Mouse (Mus musculus): ENCODE measurements around the gene Fastkd5. TPM values are rescaled to one million over a fixed set of nuclear protein-coding genes. Genes with fewer than 3 reads are reported as not detected.
"Not testable (repeated sequence)": the region's sequence is repeated elsewhere in the genome, so short reads cannot be mapped to it uniquely, and the experiment has no call there.

Fastkd5 gene
- polyA plus RNA-seq (2012; ENCODE audit: insufficient read depth, insufficient read length, missing spikeins): 6.1 and 7.4 TPM in 2 replicates

DNA sequence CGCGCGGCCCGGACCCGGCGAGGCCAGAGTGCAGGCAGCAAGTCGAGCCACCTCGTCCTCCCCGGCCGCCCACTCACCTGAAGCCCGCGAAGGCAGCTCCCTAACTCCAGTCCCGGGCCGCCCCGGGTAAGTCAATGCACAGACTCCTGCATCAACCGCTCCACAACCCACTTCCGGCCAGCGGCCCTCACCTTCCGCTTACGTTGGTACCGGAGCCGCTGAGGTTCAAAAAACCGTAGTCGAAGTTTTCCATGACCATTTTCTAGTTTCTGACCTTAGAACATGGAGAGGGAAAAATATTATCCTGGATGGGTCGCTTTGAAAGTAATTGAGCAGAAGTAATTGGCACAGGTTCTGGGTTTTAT is at the start of gene Fastkd5, which contains the start of gene Ubox5:
Fastkd5 (minus strand) TSS at position 189 of the 365 bp plus-strand sequence.
Ubox5 (minus strand) TSS at position 200 of the 365 bp plus-strand sequence.
- peak within 1 kb of the TSS; percentile 32; the same call in 1 of the 2 replicates for H3K27ac ChIP-seq (replicated peaks; ENCODE audit: low read depth, low read length)
- H3K4me3 ChIP-seq (ENCODE audit: insufficient read depth, low read depth, low read length): peak within 1 kb of the TSS; percentile 84
- H3K4me1 ChIP-seq (ENCODE audit: control insufficient read depth, insufficient read depth, insufficient read length, low read length): peaks cover 3% of the 10 kb centered on the region; the same call in 1 of the 2 replicates

DNA sequence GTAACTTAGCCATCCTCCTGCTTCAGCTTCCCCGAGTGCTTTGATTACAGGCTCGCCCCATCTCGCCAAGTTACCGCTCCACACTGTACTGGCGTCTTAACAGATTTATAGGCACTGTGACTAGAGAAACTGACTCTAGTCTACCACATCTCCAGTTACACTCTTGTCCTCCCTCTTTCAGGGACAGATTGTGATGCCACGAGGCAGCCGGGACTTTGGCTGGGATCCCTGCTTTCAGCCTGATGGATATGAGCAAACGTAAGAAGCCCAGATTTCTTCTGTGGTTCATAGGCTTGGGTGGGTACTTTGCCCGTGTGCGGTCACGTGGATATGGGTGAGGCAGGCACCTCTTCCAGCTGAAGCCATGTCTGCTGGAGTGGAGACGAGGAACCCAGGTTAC is 49.3 kb upstream of the Fastkd5 start:
- no peak overlapping the region for H3K4me3 ChIP-seq (ENCODE audit: insufficient read depth, low read depth, low read length)
- no peaks in the 10 kb centered on the region for H3K4me1 ChIP-seq (ENCODE audit: control insufficient read depth, insufficient read depth, insufficient read length, low read length)
- H3K27ac ChIP-seq (replicated peaks; ENCODE audit: low read depth, low read length): no peak overlapping the region

DNA sequence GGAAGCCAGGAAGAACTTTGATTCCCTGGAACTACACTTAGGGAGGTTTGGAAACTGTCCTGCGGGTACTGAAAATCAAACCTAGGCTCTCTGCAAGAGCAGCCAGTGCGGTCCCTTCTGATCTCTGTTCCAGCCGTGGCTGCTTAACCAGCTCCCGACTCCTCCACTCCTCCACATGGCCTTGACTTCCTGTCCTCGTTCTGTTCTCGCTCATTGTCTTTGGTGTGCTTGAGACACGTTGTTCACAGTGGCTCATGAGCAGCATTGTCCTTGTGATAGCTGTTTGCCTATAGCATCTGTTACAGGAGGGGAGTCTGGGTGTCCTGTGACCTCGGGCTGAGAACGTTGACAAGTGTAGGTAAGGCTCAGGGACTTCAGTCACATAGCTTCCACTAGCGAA is 47.4 kb upstream of the Fastkd5 start:
- Histone ChIP-seq H3K4me3 (ENCODE audit: insufficient read depth, low read depth, low read length) (no peak overlapping the region), H3K27ac (replicated peaks; ENCODE audit: low read depth, low read length) (no peak overlapping the region), H3K4me1 (ENCODE audit: control insufficient read depth, insufficient read depth, insufficient read length, low read length) (no peaks in the 10 kb centered on the region)

DNA sequence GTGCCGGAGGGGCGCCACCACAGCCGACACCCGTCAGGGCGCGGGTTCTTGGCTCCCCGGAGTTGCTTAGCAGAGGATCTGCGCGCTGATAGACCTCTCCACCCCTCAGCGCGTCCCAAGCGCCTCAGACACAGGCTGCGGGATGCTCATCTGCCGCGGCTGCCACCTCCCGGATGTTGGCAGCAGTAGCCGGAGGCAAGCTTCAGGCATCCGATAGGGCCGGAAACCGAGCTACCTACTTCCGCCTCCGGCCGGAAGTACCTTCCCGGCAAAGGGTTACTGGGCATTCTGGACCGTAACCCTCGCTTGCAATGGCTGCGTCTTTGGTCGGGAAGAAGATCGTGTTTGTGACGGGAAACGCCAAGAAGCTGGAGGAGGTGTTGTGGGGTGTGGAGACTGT is 37.7 kb upstream of the Fastkd5 start, which contains the start of gene Itpa:
Itpa (plus strand) TSS at position 52 of the 400 bp plus-strand sequence.
- H3K27ac ChIP-seq (replicated peaks; ENCODE audit: low read depth, low read length): peak within 1 kb of the TSS; percentile 66
- peaks cover 8% of the 10 kb centered on the region; the same call in 1 of the 2 replicates for H3K4me1 ChIP-seq (ENCODE audit: control insufficient read depth, insufficient read depth, insufficient read length, low read length)
- peak within 1 kb of the TSS; percentile 72 for H3K4me3 ChIP-seq (ENCODE audit: insufficient read depth, low read depth, low read length)

DNA sequence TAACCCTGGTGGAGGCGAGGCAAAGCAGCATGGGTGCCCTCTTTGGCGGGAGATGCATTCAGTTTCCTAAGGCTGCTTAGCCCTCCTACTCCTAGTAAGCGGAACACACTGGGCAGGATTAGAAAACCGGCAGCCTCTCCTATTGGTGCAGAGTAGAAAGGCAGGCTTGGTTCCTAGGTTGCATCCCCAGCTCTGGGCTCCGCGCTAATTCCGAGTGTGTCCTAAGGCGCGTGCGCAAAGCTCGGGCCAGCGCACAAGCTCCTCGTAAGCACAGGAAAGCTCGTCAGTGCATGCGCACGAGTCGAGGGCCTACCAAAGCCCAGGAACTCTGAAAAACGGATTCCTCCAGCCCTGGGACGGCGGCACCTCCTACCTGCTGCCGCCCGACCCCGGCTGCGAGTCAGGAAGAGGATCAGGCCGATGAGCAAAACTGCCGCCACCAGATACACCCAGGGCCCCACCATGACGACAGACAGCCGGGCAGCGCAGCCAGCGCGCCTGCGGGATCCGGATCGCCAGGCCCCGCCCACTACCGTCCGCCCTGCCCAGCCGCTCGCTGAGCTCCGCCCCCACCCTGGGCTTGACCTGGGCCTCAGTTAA is 34.4 kb upstream of the Fastkd5 start, which contains the start of gene Ddrgk1:
Ddrgk1 (minus strand) TSS at position 558 of the 600 bp plus-strand sequence.
- Histone ChIP-seq H3K4me3 (ENCODE audit: insufficient read depth, low read depth, low read length) (peak within 1 kb of the TSS; percentile 82), H3K27ac (replicated peaks; ENCODE audit: low read depth, low read length) (peak within 1 kb of the TSS; percentile 93), H3K4me1 (ENCODE audit: control insufficient read depth, insufficient read depth, insufficient read length, low read length) (peaks cover 8% of the 10 kb centered on the region; the same call in 1 of the 2 replicates)

DNA sequence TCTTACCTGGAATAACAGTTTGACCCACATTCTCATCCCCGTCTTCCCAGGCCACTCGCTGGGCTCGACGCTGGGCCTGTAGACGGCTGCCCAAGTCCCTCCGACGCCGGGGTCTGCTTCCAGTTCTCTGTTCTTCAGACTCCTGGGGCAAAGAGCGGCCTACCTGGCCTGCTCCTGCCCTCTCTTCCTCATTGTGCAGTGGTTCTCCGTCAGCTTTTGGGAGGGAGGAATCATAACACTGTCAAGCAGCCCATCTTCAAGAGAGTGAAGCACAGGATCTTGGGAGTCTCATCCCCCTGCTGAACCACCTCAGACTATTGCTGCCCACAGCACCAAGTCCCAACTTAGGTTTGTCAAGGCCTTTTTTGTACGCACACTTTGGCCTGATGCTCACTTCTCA is 33.5 kb upstream of the Fastkd5 start:
- Histone ChIP-seq H3K4me1 (ENCODE audit: control insufficient read depth, insufficient read depth, insufficient read length, low read length) (peaks cover 7% of the 10 kb centered on the region; the same call in 1 of the 2 replicates), H3K27ac (replicated peaks; ENCODE audit: low read depth, low read length) (no peak overlapping the region), H3K4me3 (ENCODE audit: insufficient read depth, low read depth, low read length) (peak overlapping the region; percentile 82; the same call in 1 of the 2 replicates)

DNA sequence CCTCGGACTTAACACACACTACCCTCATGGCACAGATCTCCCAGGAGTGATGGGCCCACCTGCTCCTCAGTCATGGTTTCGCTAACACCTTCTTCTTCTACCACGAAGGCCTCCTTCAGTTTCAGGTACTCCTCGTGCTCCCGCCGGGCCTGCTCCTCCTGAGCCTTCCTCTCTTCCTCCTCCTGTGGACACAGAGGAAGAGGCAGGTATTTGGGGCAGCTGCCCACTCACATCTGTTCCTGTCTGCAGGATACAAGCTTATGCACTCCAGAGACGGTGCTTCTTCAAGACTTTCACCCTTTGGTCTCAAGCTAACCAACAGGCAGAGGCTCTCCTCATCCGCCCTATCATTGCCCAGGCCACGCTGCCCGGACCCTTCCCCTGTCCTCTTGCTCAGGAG is 28.7 kb upstream of the Fastkd5 start:
- Histone ChIP-seq H3K4me1 (ENCODE audit: control insufficient read depth, insufficient read depth, insufficient read length, low read length) (no peaks in the 10 kb centered on the region), H3K4me3 (ENCODE audit: insufficient read depth, low read depth, low read length) (no peak overlapping the region)

DNA sequence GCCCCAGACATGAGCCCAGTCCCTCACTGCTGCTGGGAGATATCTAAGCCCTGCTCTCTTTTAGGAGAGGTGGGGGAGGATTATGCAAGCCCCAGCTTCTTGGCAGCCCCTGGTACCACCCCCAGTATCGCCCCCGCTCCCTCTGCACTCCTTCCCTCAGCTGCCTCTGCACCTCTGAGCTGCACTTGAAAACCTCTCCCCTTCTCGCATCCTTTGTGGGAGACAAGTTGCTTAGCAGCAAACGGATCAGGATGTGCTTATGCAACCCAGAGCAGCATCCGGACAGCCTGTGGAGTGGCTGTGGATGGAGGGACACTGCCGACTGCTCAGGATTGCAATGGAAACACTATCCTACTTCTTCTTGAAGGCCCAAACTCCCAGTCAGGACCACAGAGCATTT is 27.7 kb upstream of the Fastkd5 start:
- H3K4me1 ChIP-seq (ENCODE audit: control insufficient read depth, insufficient read depth, insufficient read length, low read length): no peaks in the 10 kb centered on the region
- H3K27ac ChIP-seq (replicated peaks; ENCODE audit: low read depth, low read length): no peak overlapping the region
- no peak overlapping the region for H3K4me3 ChIP-seq (ENCODE audit: insufficient read depth, low read depth, low read length)

More for the DNA sequence above, 28.7 kb upstream of the Fastkd5 start:
- H3K27ac ChIP-seq (replicated peaks; ENCODE audit: low read depth, low read length): no peak overlapping the region

DNA sequence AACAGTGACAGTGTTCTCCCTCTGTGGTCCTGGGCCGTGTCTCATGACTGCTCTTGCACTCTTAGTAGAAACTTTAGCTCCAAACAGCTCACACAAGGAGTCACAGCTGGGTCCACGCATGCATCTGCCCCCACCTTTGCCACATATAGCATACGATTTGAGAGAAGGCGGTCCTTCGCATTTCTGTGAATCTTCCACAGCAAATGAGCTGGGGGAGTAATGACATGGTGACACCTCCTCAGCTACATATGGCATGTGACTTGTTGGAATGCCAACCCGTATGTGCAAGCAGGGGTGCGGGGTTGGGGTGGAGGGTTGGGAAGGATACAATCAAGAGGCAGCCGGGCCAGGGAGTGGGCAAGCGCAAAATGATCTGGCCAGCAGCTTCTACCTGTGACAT is 26.7 kb upstream of the Fastkd5 start:
- H3K4me1 ChIP-seq (ENCODE audit: control insufficient read depth, insufficient read depth, insufficient read length, low read length): no peaks in the 10 kb centered on the region
- H3K27ac ChIP-seq (replicated peaks; ENCODE audit: low read depth, low read length): no peak overlapping the region
- no peak overlapping the region for H3K4me3 ChIP-seq (ENCODE audit: insufficient read depth, low read depth, low read length)

DNA sequence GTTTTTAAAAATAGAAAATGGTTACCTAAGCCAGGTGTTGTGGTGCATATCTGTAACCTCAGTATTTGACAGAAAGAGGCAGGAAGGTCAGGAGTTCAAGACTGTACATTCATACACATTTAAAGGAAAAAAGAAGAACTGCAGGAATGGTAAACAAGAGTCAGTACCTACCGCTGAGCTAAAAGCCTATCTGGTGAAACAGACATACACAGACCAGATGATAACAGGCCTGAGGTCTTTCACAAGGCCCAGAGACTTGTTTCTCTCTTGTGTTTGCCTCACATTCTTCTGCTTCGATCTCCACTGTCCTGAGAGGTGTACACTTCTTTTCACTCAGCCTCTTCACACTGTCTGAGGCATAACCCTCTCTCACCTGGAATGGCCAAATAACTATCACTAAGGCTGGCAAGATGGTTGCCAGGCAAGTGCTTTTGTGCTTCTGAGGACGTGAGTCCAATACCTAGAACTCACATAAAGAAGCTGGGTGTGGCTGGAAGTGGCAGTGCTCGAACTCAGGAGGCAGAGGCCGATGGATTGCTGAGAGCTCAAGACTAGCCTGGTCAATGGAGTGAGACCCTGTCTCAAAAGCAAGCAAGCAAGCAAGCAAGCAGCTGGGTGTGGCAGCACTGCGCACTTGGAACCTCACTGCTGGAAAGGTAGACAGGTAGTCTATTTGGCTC is 26.0 kb upstream of the Fastkd5 start:
- Histone ChIP-seq H3K27ac (replicated peaks; ENCODE audit: low read depth, low read length) (no peak overlapping the region), H3K4me3 (ENCODE audit: insufficient read depth, low read depth, low read length) (no peak overlapping the region), H3K4me1 (ENCODE audit: control insufficient read depth, insufficient read depth, insufficient read length, low read length) (no peaks in the 10 kb centered on the region)

DNA sequence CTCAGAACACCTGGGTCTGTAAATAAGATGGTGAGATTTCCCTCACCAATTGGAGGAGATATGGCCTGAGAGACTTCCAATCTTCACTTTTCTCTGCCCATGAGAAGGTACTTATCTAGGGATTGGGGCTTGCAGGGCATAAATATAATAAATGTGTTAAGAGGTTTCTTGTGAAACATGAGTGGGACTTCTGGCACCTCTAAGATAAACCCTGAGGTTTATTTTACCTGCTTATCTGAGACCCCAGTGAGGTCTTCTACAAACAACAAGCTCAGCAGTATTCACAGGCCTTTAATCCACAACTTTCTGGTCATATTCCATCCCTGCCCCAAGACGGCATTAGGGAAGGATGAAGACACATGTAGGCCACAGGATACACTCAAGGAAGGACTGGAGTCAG is 23.9 kb upstream of the Fastkd5 start:
- Histone ChIP-seq H3K4me3 (ENCODE audit: insufficient read depth, low read depth, low read length) (no peak overlapping the region), H3K27ac (replicated peaks; ENCODE audit: low read depth, low read length) (no peak overlapping the region), H3K4me1 (ENCODE audit: control insufficient read depth, insufficient read depth, insufficient read length, low read length) (no peaks in the 10 kb centered on the region)

DNA sequence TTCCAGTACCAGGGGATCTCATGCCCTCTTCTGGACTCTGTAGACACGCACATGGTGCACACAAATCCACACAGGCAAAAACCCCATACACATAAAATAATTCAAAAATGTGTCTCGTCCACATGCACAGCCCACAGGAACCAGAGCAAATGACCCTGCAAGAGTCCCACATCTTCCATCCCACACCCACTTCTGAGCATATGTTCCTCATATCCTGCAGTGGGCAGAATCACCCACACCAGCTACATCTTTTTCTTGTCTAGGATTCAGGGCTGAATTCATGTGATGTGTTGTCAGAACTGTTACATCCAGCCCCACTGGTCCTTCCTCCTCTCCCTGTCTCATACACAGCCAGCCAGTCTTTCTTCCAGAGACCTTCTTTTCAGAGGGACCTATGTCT is 23.5 kb upstream of the Fastkd5 start:
- no peak overlapping the region for H3K4me3 ChIP-seq (ENCODE audit: insufficient read depth, low read depth, low read length)
- no peaks in the 10 kb centered on the region for H3K4me1 ChIP-seq (ENCODE audit: control insufficient read depth, insufficient read depth, insufficient read length, low read length)
- H3K27ac ChIP-seq (replicated peaks; ENCODE audit: low read depth, low read length): no peak overlapping the region

DNA sequence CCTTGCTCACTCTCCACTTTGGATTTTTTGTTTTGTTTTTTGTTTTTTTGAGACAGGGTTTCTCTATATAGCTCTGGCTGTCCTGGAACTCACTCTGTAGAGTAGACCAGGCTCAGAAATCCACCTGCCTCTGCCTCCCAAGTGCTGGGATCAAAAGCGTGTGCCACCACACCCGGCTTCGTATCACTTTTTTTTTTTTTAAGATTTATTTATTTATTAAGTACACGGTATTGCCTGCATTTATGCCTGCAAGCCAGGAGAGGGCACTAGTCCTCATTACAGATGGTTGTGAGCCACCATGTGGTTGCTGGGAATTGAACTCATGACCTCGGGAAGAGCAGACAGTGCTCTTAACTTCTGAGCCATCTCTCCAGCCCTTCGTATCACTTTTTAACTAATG is 19.2 kb upstream of the Fastkd5 start:
- H3K4me3 ChIP-seq (ENCODE audit: insufficient read depth, low read depth, low read length); H3K4me1 ChIP-seq (ENCODE audit: control insufficient read depth, insufficient read depth, insufficient read length, low read length); H3K27ac ChIP-seq (replicated peaks; ENCODE audit: low read depth, low read length): not testable (repeated sequence)

DNA sequence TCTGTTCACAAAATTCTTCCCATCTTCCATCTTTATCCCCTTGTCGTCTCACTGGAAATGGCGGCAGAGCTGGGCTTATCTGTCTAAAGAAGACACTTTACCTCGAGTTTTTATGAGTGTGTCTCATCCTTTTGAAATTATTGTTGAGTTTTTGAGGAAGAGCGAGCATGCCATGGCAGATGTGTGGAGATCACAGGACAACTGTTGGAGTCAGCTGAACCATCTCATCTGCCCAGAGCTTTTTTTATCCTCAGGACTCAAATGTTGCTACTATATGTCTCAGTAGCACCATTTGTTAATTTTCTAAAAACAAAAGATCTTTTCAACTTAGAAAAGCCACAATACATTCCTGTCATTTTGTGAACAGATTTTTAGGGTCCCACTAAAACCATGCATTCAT is 15.4 kb upstream of the Fastkd5 start:
- Histone ChIP-seq H3K27ac (replicated peaks; ENCODE audit: low read depth, low read length) (no peak overlapping the region), H3K4me3 (ENCODE audit: insufficient read depth, low read depth, low read length) (no peak overlapping the region), H3K4me1 (ENCODE audit: control insufficient read depth, insufficient read depth, insufficient read length, low read length) (no peaks in the 10 kb centered on the region)

DNA sequence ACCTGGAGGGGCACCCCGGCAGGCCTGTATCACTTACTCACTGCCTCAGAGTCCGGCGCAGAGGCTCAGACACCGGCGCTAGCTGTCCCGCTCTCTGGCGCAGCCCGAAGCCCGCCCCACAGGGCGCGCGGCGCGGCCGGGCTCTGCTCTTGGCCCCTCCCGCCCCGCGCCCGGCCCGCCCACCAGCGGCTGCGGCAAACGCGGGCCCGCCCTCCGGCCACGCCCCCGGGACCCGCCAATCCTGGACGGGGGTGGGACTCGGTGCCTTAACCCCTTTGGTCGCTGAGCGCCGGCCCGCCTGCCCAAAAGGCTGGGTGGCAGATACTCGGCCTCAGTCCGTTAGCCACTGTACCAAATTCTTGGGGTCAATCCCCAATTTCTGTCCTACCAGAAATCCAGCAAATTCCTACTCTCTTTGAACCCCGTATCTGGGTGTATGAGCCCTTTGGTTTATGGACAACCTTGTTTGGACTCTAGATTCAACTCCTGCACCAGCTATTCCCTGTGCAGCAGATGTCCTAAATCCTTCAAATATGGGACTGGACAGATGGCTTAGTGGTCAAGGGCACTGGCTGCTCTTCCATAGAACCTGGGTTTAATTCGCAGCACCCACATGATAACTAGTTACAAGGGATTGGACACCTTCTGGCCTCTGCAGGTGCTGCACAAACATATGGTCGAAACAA is 13.0 kb upstream of the Fastkd5 start, which contains the start of gene Lzts3:
Lzts3 (minus strand) TSS at position 120 of the 686 bp plus-strand sequence.
- no peak within 1 kb of the TSS; the same call in 1 of the 2 replicates for H3K27ac ChIP-seq (replicated peaks; ENCODE audit: low read depth, low read length)
- H3K4me1 ChIP-seq (ENCODE audit: control insufficient read depth, insufficient read depth, insufficient read length, low read length): no peaks in the 10 kb centered on the region
- peak within 1 kb of the TSS; percentile 74 for H3K4me3 ChIP-seq (ENCODE audit: insufficient read depth, low read depth, low read length)
